Mouse (Mus musculus): ENCODE results near the gene Mettl15. TPM values are rescaled to one million over a fixed set of nuclear protein-coding genes. Genes with fewer than 3 reads are reported as not detected.

Mettl15 gene
- polyA plus RNA-seq (2017; shearing (Covaris generic)) = 1 to 10 TPM; 6.4 to 9.3 TPM

GRCm38 (mm10) chr2:109280600-109281340, at the start of gene Mettl15, which contains the start of gene Kif18a:
Mettl15 (minus strand) TSS chr2:109280748.
Kif18a (plus strand) TSS chr2:109280738.

Other genes starting within 250 kb of the Mettl15 start
- 1 to 10 TPM; 4.9 to 6.5 TPM for gene Kif18a, start within 50 bp of the Mettl15 start, polyA plus RNA-seq (2017; shearing (Covaris generic))

Measured in activated CD4-positive, CD25-positive, alpha-beta regulatory T cell (primary cell).